Mouse (Mus musculus): ENCODE results near the gene Arfip1. TPM values are rescaled to one million over a fixed set of nuclear protein-coding genes. Genes with fewer than 3 reads are reported as not detected.
A peak's percentile ranks its signal among the peaks of the same experiment; 100 is the strongest.
"Not testable (repeated sequence)": the region's sequence is repeated elsewhere in the genome, so short reads cannot be mapped to it uniquely, and the experiment has no call there.

Arfip1 gene
- polyA plus RNA-seq, 1 experiment from 2014 or later, result 31.2 TPM

GRCm38 (mm10) chr3:84563415-84563814 lies 19.0 kb downstream of the Arfip1 start:
- no peaks in the 10 kb centered on the region for H3K4me1 ChIP-seq
- WGBS, result 88% methylated on average over 4 of the region's 4 CpGs
- H3K27me3 ChIP-seq (replicated peaks; ENCODE audit: low read depth, poor library complexity, severe bottlenecking), result no peaks in the 10 kb centered on the region

DNA sequence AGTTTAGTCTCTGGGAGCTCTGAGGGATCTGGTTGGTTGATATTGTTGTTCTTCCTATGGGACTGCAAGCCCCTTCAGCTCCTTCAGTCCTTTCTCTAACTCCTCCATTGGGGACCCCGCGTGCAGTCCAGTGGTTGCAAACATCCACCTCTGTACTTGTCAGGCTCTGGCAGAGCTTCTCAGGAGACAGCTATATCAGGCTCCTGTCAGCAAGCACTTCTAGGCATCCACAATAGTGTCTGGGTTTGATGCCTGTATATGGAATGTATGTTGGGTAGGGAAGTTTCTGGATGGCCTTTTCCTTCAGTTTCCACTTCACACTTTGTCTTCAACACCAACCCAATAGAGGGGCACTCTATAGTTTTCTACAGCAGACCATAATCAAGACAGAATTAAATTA lies 19.5 kb downstream of the Arfip1 start:
- H3K27me3 ChIP-seq (replicated peaks; ENCODE audit: low read depth, poor library complexity, severe bottlenecking); H3K9me3 ChIP-seq; H3K4me1 ChIP-seq; H3K27ac ChIP-seq (replicated peaks); H3K4me3 ChIP-seq; DNase-seq (ENCODE audit: low spot score); H3K36me3 ChIP-seq (replicated peaks): not testable (repeated sequence)
- 90% methylated on average over 2 of the region's 2 CpGs for WGBS

More at GRCm38 (mm10) chr3:84563415-84563814, 19.0 kb downstream of the Arfip1 start:
- Histone ChIP-seq H3K36me3 (replicated peaks) (no peaks in the 10 kb centered on the region), H3K9me3 (no peaks in the 10 kb centered on the region), H3K4me3 (no peak overlapping the region), H3K27ac (replicated peaks) (no peak overlapping the region)
- no peak for DNase-seq (ENCODE audit: low spot score)

DNA sequence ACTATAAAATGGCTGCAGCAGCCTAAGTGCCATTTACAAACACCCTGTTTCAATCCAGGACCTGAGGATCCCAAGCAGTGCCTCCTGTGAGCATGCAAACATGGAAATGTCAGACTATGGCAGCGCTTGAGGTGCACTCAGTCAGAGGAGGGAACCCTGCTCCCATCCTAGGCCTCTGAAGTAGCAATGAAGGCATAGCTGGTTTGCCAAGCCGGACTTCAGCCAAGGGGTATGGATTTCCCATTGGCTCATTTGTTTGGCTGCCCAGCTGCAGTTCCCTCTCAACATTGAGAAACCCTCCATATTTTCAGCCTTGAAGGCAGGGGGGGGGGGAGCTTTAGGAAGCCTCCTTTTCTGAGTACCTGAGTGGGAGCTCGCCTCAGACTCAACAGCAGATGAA lies 24.1 kb downstream of the Arfip1 start:
- no peaks in the 10 kb centered on the region for H3K9me3 ChIP-seq
- peaks cover 7% of the 10 kb centered on the region for H3K4me1 ChIP-seq
- H3K27me3 ChIP-seq (replicated peaks; ENCODE audit: low read depth, poor library complexity, severe bottlenecking), result no peaks in the 10 kb centered on the region
- H3K27ac ChIP-seq (replicated peaks), result no peak overlapping the region
- no peak for DNase-seq (ENCODE audit: low spot score)
- H3K4me3 ChIP-seq, result no peak overlapping the region
- H3K36me3 ChIP-seq (replicated peaks), result no peaks in the 10 kb centered on the region
- 91% methylated on average over 3 of the region's 3 CpGs for WGBS

- H3K36me3 ChIP-seq (replicated peaks), result no peaks in the 10 kb centered on the region
- H3K27me3 ChIP-seq (replicated peaks; ENCODE audit: low read depth, poor library complexity, severe bottlenecking), result no peaks in the 10 kb centered on the region
- DNase-seq (ENCODE audit: low spot score), result no peak
- no peak overlapping the region for H3K27ac ChIP-seq (replicated peaks)
- no peak overlapping the region for H3K4me3 ChIP-seq
- WGBS, result 91% methylated on average over 3 of the region's 3 CpGs
- no peaks in the 10 kb centered on the region for H3K9me3 ChIP-seq
- peaks cover 7% of the 10 kb centered on the region for H3K4me1 ChIP-seq
Measured at GRCm38 (mm10) chr3:84555780-84556179, 26.6 kb downstream of the Arfip1 start.

DNA sequence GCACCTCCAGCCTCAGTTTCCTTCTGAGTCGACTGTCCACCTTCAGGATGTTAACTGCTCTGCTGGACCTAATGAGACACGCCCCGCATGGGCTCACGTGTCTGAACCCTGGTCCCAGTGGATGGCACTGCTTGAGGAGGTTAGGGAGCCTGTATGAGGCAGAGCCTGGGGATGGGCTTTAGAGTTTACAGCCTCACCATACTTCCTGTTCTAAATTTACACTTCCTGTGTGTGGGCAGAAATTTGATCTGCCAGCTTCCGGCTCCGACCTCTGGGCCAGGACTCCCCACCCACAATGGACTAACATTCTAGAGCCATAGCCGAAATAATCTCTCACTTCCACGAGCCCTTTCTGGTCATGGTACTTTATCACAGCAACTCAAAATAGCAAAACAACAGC lies 35.2 kb downstream of the Arfip1 start:
- H3K27me3 ChIP-seq (replicated peaks; ENCODE audit: low read depth, poor library complexity, severe bottlenecking), result no peaks in the 10 kb centered on the region
- H3K36me3 ChIP-seq (replicated peaks), result 0 out of 2 replicates have a peak, but pooled peaks cover 3% of the 10 kb centered on the region
- H3K9me3 ChIP-seq, result no peaks in the 10 kb centered on the region
- H3K4me3 ChIP-seq, result no peak overlapping the region
- peaks cover 4% of the 10 kb centered on the region for H3K4me1 ChIP-seq
- 57% methylated on average over 8 of the region's 8 CpGs for WGBS
- H3K27ac ChIP-seq (replicated peaks), result no peak overlapping the region
- peak; percentile 11 for DNase-seq (ENCODE audit: low spot score)

DNA sequence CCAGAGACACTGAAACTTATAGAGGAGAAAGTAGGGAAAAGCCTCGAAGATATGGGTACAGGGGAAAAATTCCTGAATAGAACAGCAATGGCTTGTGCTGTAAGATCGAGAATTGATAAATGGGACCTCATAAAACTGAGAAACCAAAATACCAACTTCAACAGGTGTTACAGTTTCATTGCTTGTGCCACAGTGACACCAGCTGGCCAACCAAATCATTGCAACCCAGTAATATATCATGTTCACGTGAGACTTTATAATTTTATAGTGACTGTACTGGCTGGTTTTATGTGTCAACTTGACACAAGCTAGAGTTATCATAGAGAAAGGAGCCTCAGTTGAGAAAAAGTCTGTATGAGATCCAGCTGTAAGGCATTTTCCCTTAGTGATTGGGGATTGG lies 40.0 kb downstream of the Arfip1 start:
- not testable (repeated sequence) for H3K27me3 ChIP-seq (replicated peaks; ENCODE audit: low read depth, poor library complexity, severe bottlenecking); H3K4me3 ChIP-seq; H3K4me1 ChIP-seq; H3K9me3 ChIP-seq; H3K27ac ChIP-seq (replicated peaks); H3K36me3 ChIP-seq (replicated peaks)
- 37% methylated on average over 3 of the region's 3 CpGs for WGBS
- peak; percentile 39 for DNase-seq (ENCODE audit: low spot score)

- no peaks in the 10 kb centered on the region for H3K4me1 ChIP-seq
- no peaks in the 10 kb centered on the region for H3K27me3 ChIP-seq (replicated peaks; ENCODE audit: low read depth, poor library complexity, severe bottlenecking)
- H3K27ac ChIP-seq (replicated peaks), result no peak overlapping the region
- 90% methylated on average over 1 of the region's 1 CpGs for WGBS
- H3K9me3 ChIP-seq, result no peaks in the 10 kb centered on the region
- no peak overlapping the region for H3K4me3 ChIP-seq
- H3K36me3 ChIP-seq (replicated peaks), result no peaks in the 10 kb centered on the region
- no peak for DNase-seq (ENCODE audit: low spot score)
Measured at GRCm38 (mm10) chr3:84541881-84542280, 40.5 kb downstream of the Arfip1 start.

DNA sequence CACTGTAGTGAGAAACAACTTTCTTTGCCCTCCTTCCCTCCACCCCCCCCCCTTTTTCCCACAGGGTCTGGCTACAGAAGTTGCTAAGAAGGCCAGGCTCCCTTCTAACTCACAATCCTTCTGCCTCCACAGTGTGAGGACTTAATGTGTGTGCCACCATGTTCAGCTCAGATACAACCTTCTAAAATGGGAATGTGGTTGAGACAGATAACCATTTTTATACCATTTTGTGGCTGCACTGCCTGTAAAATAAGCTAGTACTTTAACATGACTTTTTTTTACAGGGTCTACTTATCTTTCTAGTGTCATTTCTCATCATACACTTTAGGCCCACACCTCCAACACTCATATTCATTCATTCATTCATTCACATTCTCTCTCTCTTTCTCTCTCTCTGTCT lies 41.8 kb downstream of the Arfip1 start:
- H3K9me3 ChIP-seq, result no peaks in the 10 kb centered on the region
- H3K36me3 ChIP-seq (replicated peaks), result no peaks in the 10 kb centered on the region
- H3K4me3 ChIP-seq, result no peak overlapping the region
- H3K27ac ChIP-seq (replicated peaks), result no peak overlapping the region
- DNase-seq (ENCODE audit: low spot score), result no peak
- no peaks in the 10 kb centered on the region for H3K4me1 ChIP-seq
- no peaks in the 10 kb centered on the region for H3K27me3 ChIP-seq (replicated peaks; ENCODE audit: low read depth, poor library complexity, severe bottlenecking)

DNA sequence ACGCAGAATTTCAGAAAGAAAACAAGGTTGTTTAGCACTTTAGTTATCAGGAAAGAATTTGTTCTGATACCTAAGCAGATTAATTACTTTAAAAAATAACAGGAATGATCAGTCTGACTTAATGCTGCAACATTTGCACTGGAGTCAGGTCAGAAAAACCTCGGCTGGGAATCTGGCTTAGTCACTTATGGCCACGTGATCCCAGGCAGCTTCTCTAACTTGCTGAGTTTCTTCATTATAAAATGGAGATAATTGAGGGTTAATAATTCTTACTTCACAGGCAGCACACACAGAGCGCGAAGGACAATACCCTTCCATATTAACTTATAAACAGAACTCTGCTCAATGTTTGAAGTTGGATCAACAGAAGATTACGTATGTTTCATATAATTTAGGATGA lies 45.4 kb downstream of the Arfip1 start:
- H3K9me3 ChIP-seq, result no peaks in the 10 kb centered on the region
- no peaks in the 10 kb centered on the region for H3K4me1 ChIP-seq
- WGBS, result 90% methylated on average over 6 of the region's 6 CpGs
- no peak overlapping the region for H3K27ac ChIP-seq (replicated peaks)
- DNase-seq (ENCODE audit: low spot score), result no peak
- no peaks in the 10 kb centered on the region for H3K27me3 ChIP-seq (replicated peaks; ENCODE audit: low read depth, poor library complexity, severe bottlenecking)
- H3K36me3 ChIP-seq (replicated peaks), result no peaks in the 10 kb centered on the region; the same call in 1 of the 2 replicates
- no peak overlapping the region for H3K4me3 ChIP-seq

DNA sequence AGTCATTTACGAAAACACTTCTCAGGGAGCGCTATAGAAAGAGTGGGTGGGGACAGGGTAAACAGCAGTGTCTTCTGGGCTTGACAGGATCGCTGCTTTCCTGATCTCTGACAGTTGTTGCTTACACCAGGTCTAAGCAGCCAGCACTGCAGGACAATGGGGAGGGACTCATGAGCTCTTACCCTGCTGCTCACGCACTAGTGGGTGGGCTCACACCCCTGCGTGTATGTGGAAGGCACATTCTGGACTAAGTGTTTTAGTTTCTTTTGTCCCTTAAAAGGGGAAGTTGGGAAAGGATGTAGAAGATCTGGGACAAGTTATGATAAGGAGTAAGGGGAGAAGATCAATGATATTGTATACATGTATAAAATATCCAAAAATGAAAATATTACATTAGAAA lies 49.2 kb downstream of the Arfip1 start:
- no peak for DNase-seq (ENCODE audit: low spot score)
- WGBS, result 75% methylated on average over 5 of the region's 5 CpGs
- H3K27ac ChIP-seq (replicated peaks), result no peak overlapping the region
- H3K4me3 ChIP-seq, result no peak overlapping the region
- no peaks in the 10 kb centered on the region for H3K27me3 ChIP-seq (replicated peaks; ENCODE audit: low read depth, poor library complexity, severe bottlenecking)
- no peaks in the 10 kb centered on the region for H3K9me3 ChIP-seq
- no peaks in the 10 kb centered on the region for H3K4me1 ChIP-seq
- no peaks in the 10 kb centered on the region; the same call in 1 of the 2 replicates for H3K36me3 ChIP-seq (replicated peaks)

DNA sequence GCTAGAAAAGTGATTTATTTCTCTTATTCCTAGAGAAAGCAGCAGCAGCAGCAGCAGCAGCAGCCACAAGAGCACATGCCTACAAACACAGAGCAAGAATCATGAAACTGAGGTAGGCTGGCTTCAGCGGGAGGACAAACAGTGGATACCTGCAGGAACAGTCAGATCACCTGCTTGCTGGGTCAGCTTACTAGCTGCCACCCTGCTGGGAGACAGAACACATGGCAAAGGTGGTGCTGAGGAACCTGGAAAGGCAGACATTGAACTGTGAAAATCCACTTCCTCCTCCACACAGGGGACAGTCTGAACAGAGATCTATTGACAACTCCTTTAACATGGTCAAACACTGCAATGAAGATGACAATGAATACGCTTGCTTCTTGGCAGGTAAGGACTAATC lies 53.4 kb downstream of the Arfip1 start:
- Histone ChIP-seq H3K27me3 (replicated peaks; ENCODE audit: low read depth, poor library complexity, severe bottlenecking) (no peaks in the 10 kb centered on the region), H3K4me3 (no peak overlapping the region), H3K27ac (replicated peaks) (no peak overlapping the region), H3K36me3 (replicated peaks) (peaks cover 12% of the 10 kb centered on the region), H3K4me1 (no peaks in the 10 kb centered on the region), H3K9me3 (no peaks in the 10 kb centered on the region)
- DNase-seq (ENCODE audit: low spot score), result no peak
- 74% methylated on average over 2 of the region's 2 CpGs for WGBS

GRCm38 (mm10) chr3:84524952-84525351 lies 57.5 kb downstream of the Arfip1 start:
- no peaks in the 10 kb centered on the region for H3K9me3 ChIP-seq
- no peak overlapping the region for H3K4me3 ChIP-seq
- DNase-seq (ENCODE audit: low spot score), result no peak
- no peaks in the 10 kb centered on the region for H3K27me3 ChIP-seq (replicated peaks; ENCODE audit: low read depth, poor library complexity, severe bottlenecking)
- no peaks in the 10 kb centered on the region for H3K4me1 ChIP-seq
- H3K36me3 ChIP-seq (replicated peaks), result peaks cover 12% of the 10 kb centered on the region
- no peak overlapping the region for H3K27ac ChIP-seq (replicated peaks)
- 84% methylated on average over 1 of the region's 1 CpGs for WGBS

GRCm38 (mm10) chr3:84516163-84516562 lies 66.3 kb downstream of the Arfip1 start:
- Histone ChIP-seq H3K4me3 (no peak overlapping the region), H3K4me1 (peaks cover 5% of the 10 kb centered on the region; the same call in 1 of the 2 replicates), H3K9me3 (no peaks in the 10 kb centered on the region), H3K27me3 (replicated peaks; ENCODE audit: low read depth, poor library complexity, severe bottlenecking) (no peaks in the 10 kb centered on the region), H3K27ac (replicated peaks) (no peak overlapping the region), H3K36me3 (replicated peaks) (peaks cover 4% of the 10 kb centered on the region)
- 93% methylated on average over 3 of the region's 3 CpGs for WGBS
- DNase-seq (ENCODE audit: low spot score), result no peak

Data from embryonic facial prominence, embryonic 10.5 days (tissue).